Mouse (Mus musculus): ENCODE data around the gene Eif4a3.

DNA sequence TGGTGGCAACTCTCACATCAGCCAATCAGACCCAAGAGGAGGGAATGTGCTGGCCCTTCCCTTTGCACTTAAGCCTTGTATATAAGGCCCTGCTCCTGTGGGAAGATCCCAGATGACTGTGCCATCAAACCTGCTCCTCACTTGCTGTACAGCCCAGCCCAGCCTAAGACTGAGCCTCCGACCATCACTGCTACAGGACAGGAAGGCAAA lies 7.7 kb upstream of the Eif4a3 start, which contains the start of gene Card14:
- TF ChIP-seq CTCF (IDR thresholded peaks at IDR 0.05; ENCODE audit: borderline replicate concordance, insufficient read depth, low read length) (no peak), POLR2A (IDR thresholded peaks at IDR 0.05; ENCODE audit: low read depth, low read length) (no peak)

Data from embryonic fibroblast, embryonic 13.5 days (primary cell).